Mouse (Mus musculus): Measurements from ENCODE around the gene Abhd14a. TPM values are rescaled to one million over a fixed set of nuclear protein-coding genes. Genes with fewer than 3 reads are reported as not detected.

Abhd14a gene
- polyA plus RNA-seq, 1 experiment from 2014 or later = 52.8 TPM

- Histone ChIP-seq H3K9me3 (ENCODE audit: control insufficient read depth, low read length) (no peaks in the 10 kb centered on the region), H3K9ac (ENCODE audit: low read length) (no peak overlapping the region), H3K4me1 (replicated peaks; ENCODE audit: control insufficient read depth, insufficient read depth, low read length) (peaks cover 33% of the 10 kb centered on the region), H3K27ac (ENCODE audit: low read length) (peak overlapping the region; percentile 2; the same call in 1 of the 2 replicates), H3K4me3 (ENCODE audit: low read length) (no peak overlapping the region), H3K27me3 (ENCODE audit: control insufficient read depth, insufficient read depth, low read depth, low read length) (no peaks in the 10 kb centered on the region), H3K4me2 (ENCODE audit: low read depth, low read length) (no peak overlapping the region), H3K36me3 (ENCODE audit: control insufficient read depth, insufficient read depth, low read length) (no peaks in the 10 kb centered on the region)
- 55% methylated on average over 4 of the region's 4 CpGs for WGBS
- no peak for ATAC-seq (ENCODE audit: low read depth)
These were observed 24.8 kb upstream of the Abhd14a start for GRCm38 (mm10) chr9:106472321-106472720.

- H3K27ac ChIP-seq (ENCODE audit: low read length) = peak overlapping the region; percentile 2; the same call in 1 of the 2 replicates
- WGBS = 15% methylated on average over 5 of the region's 5 CpGs
- H3K36me3 ChIP-seq (ENCODE audit: control insufficient read depth, insufficient read depth, low read length) = no peaks in the 10 kb centered on the region
- H3K4me1 ChIP-seq (replicated peaks; ENCODE audit: control insufficient read depth, insufficient read depth, low read length) = peaks cover 33% of the 10 kb centered on the region
- peak overlapping the region; percentile 39 for H3K4me2 ChIP-seq (ENCODE audit: low read depth, low read length)
- H3K9ac ChIP-seq (ENCODE audit: low read length) = 0 out of 2 replicates have a peak overlapping the region, but pooled peaks have one; percentile 29
- no peaks in the 10 kb centered on the region for H3K27me3 ChIP-seq (ENCODE audit: control insufficient read depth, insufficient read depth, low read depth, low read length)
- H3K4me3 ChIP-seq (ENCODE audit: low read length) = no peak overlapping the region
- H3K9me3 ChIP-seq (ENCODE audit: control insufficient read depth, low read length) = no peaks in the 10 kb centered on the region
- peak; percentile 11; the same call in 1 of the 2 replicates for ATAC-seq (ENCODE audit: low read depth)
These were observed 24.4 kb upstream of the Abhd14a start for GRCm38 (mm10) chr9:106471892-106472291.

- 63% methylated on average over 14 of the region's 14 CpGs for WGBS
- no peak for ATAC-seq (ENCODE audit: low read depth)
- H3K27me3 ChIP-seq (ENCODE audit: control insufficient read depth, insufficient read depth, low read depth, low read length) = no peaks in the 10 kb centered on the region
- peaks cover 28% of the 10 kb centered on the region for H3K4me1 ChIP-seq (replicated peaks; ENCODE audit: control insufficient read depth, insufficient read depth, low read length)
- H3K4me3 ChIP-seq (ENCODE audit: low read length) = no peak overlapping the region
- H3K36me3 ChIP-seq (ENCODE audit: control insufficient read depth, insufficient read depth, low read length) = no peaks in the 10 kb centered on the region
- no peak overlapping the region for H3K27ac ChIP-seq (ENCODE audit: low read length)
- H3K9ac ChIP-seq (ENCODE audit: low read length) = no peak overlapping the region
- H3K4me2 ChIP-seq (ENCODE audit: low read depth, low read length) = peak overlapping the region; percentile 39
- H3K9me3 ChIP-seq (ENCODE audit: control insufficient read depth, low read length) = no peaks in the 10 kb centered on the region
These were observed 23.7 kb upstream of the Abhd14a start for GRCm38 (mm10) chr9:106470991-106471750.

- H3K27me3 ChIP-seq (ENCODE audit: control insufficient read depth, insufficient read depth, low read depth, low read length) = no peaks in the 10 kb centered on the region
- no peak overlapping the region for H3K27ac ChIP-seq (ENCODE audit: low read length)
- 61% methylated on average over 9 of the region's 9 CpGs for WGBS
- no peaks in the 10 kb centered on the region for H3K9me3 ChIP-seq (ENCODE audit: control insufficient read depth, low read length)
- H3K9ac ChIP-seq (ENCODE audit: low read length) = no peak overlapping the region
- H3K4me2 ChIP-seq (ENCODE audit: low read depth, low read length) = no peak overlapping the region
- no peaks in the 10 kb centered on the region for H3K36me3 ChIP-seq (ENCODE audit: control insufficient read depth, insufficient read depth, low read length)
- no peak overlapping the region for H3K4me3 ChIP-seq (ENCODE audit: low read length)
- peaks cover 21% of the 10 kb centered on the region for H3K4me1 ChIP-seq (replicated peaks; ENCODE audit: control insufficient read depth, insufficient read depth, low read length)
- no peak for ATAC-seq (ENCODE audit: low read depth)
These were observed 22.3 kb upstream of the Abhd14a start for GRCm38 (mm10) chr9:106469776-106470175.

- no peak overlapping the region for H3K27ac ChIP-seq (ENCODE audit: low read length)
- ATAC-seq (ENCODE audit: low read depth) = no peak
- no peaks in the 10 kb centered on the region for H3K27me3 ChIP-seq (ENCODE audit: control insufficient read depth, insufficient read depth, low read depth, low read length)
- WGBS = 57% methylated on average over 6 of the region's 6 CpGs
- H3K4me1 ChIP-seq (replicated peaks; ENCODE audit: control insufficient read depth, insufficient read depth, low read length) = peaks cover 20% of the 10 kb centered on the region
- no peaks in the 10 kb centered on the region for H3K36me3 ChIP-seq (ENCODE audit: control insufficient read depth, insufficient read depth, low read length)
- no peak overlapping the region for H3K4me3 ChIP-seq (ENCODE audit: low read length)
- H3K9ac ChIP-seq (ENCODE audit: low read length) = no peak overlapping the region
- no peaks in the 10 kb centered on the region for H3K9me3 ChIP-seq (ENCODE audit: control insufficient read depth, low read length)
- H3K4me2 ChIP-seq (ENCODE audit: low read depth, low read length) = no peak overlapping the region
These were observed 21.8 kb upstream of the Abhd14a start for GRCm38 (mm10) chr9:106469317-106469716.

GRCm38 (mm10) chr9:106467746-106468145, 20.3 kb upstream of the Abhd14a start:
- no peaks in the 10 kb centered on the region for H3K27me3 ChIP-seq (ENCODE audit: control insufficient read depth, insufficient read depth, low read depth, low read length)
- no peaks in the 10 kb centered on the region for H3K9me3 ChIP-seq (ENCODE audit: control insufficient read depth, low read length)
- H3K4me2 ChIP-seq (ENCODE audit: low read depth, low read length) = no peak overlapping the region
- H3K36me3 ChIP-seq (ENCODE audit: control insufficient read depth, insufficient read depth, low read length) = peaks cover 3% of the 10 kb centered on the region; the same call in 1 of the 2 replicates
- no peak overlapping the region for H3K9ac ChIP-seq (ENCODE audit: low read length)
- WGBS = 84% methylated on average over 7 of the region's 7 CpGs
- H3K27ac ChIP-seq (ENCODE audit: low read length) = no peak overlapping the region
- peaks cover 15% of the 10 kb centered on the region for H3K4me1 ChIP-seq (replicated peaks; ENCODE audit: control insufficient read depth, insufficient read depth, low read length)
- ATAC-seq (ENCODE audit: low read depth) = no peak
- H3K4me3 ChIP-seq (ENCODE audit: low read length) = no peak overlapping the region

- H3K4me1 ChIP-seq (replicated peaks; ENCODE audit: control insufficient read depth, insufficient read depth, low read length) = peaks cover 12% of the 10 kb centered on the region
- no peaks in the 10 kb centered on the region for H3K27me3 ChIP-seq (ENCODE audit: control insufficient read depth, insufficient read depth, low read depth, low read length)
- H3K4me2 ChIP-seq (ENCODE audit: low read depth, low read length) = no peak overlapping the region
- H3K27ac ChIP-seq (ENCODE audit: low read length) = no peak overlapping the region
- H3K36me3 ChIP-seq (ENCODE audit: control insufficient read depth, insufficient read depth, low read length) = peaks cover 9% of the 10 kb centered on the region
- no peak for ATAC-seq (ENCODE audit: low read depth)
- H3K9me3 ChIP-seq (ENCODE audit: control insufficient read depth, low read length) = no peaks in the 10 kb centered on the region
- no peak overlapping the region for H3K4me3 ChIP-seq (ENCODE audit: low read length)
- WGBS = 77% methylated on average over 6 of the region's 6 CpGs
- no peak overlapping the region for H3K9ac ChIP-seq (ENCODE audit: low read length)
These were observed 19.2 kb upstream of the Abhd14a start for GRCm38 (mm10) chr9:106466721-106467120.

GRCm38 (mm10) chr9:106465571-106466200, 18.2 kb upstream of the Abhd14a start, which contains the start of gene Gpr62:
Gene Gpr62, minus strand, starts transcription at chr9:106465938.
- Histone ChIP-seq H3K4me2 (ENCODE audit: low read depth, low read length) (peak within 1 kb of the TSS; percentile 100), H3K27ac (ENCODE audit: low read length) (no peak within 1 kb of the TSS), H3K36me3 (ENCODE audit: control insufficient read depth, insufficient read depth, low read length) (peaks cover 9% of the 10 kb centered on the region), H3K4me1 (replicated peaks; ENCODE audit: control insufficient read depth, insufficient read depth, low read length) (peaks cover 9% of the 10 kb centered on the region), H3K9me3 (ENCODE audit: control insufficient read depth, low read length) (no peaks in the 10 kb centered on the region), H3K9ac (ENCODE audit: low read length) (peak within 1 kb of the TSS; percentile 69), H3K27me3 (ENCODE audit: control insufficient read depth, insufficient read depth, low read depth, low read length) (no peaks in the 10 kb centered on the region), H3K4me3 (ENCODE audit: low read length) (peak within 1 kb of the TSS; percentile 58)
- ATAC-seq (ENCODE audit: low read depth) = no peak
- 38% methylated on average over 26 of the region's 26 CpGs for WGBS

- ATAC-seq (ENCODE audit: low read depth) = peak; percentile 80
- Histone ChIP-seq H3K9ac (ENCODE audit: low read length) (peak overlapping the region; percentile 69), H3K27me3 (ENCODE audit: control insufficient read depth, insufficient read depth, low read depth, low read length) (no peaks in the 10 kb centered on the region), H3K27ac (ENCODE audit: low read length) (no peak overlapping the region), H3K4me1 (replicated peaks; ENCODE audit: control insufficient read depth, insufficient read depth, low read length) (peaks cover 9% of the 10 kb centered on the region), H3K4me3 (ENCODE audit: low read length) (peak overlapping the region; percentile 58), H3K4me2 (ENCODE audit: low read depth, low read length) (peak overlapping the region; percentile 100), H3K9me3 (ENCODE audit: control insufficient read depth, low read length) (no peaks in the 10 kb centered on the region), H3K36me3 (ENCODE audit: control insufficient read depth, insufficient read depth, low read length) (peaks cover 9% of the 10 kb centered on the region)
- 3% methylated on average over 93 of the region's 99 CpGs for WGBS
These were observed 17.5 kb upstream of the Abhd14a start for GRCm38 (mm10) chr9:106464751-106465541.
